Mouse (Mus musculus): ENCODE data around the gene Jph2. TPM values are rescaled to one million over a fixed set of nuclear protein-coding genes. Genes with fewer than 3 reads are reported as not detected.
A peak's percentile ranks its signal among the peaks of the same experiment; 100 is the strongest.

Jph2 gene
- 3.5 and 4.1 TPM in 2 replicates for polyA plus RNA-seq (2014; fragmentation: Nextera tagmentation; extraction: Ambion mirVana)

GRCm38 (mm10) chr2:163397905-163398304 lies at the start of gene Jph2:
TSS of gene Jph2 (minus strand) at chr2:163397993.
- no peaks in the 10 kb centered on the region for H3K27me3 ChIP-seq (replicated peaks; ENCODE audit: control insufficient read depth, insufficient read depth, low read length)
- no peaks in the 10 kb centered on the region for H3K36me3 ChIP-seq (ENCODE audit: control insufficient read depth, insufficient read depth, low read length)
- peak; percentile 78 for DNase-seq (ENCODE audit: low spot score)
- H3K9ac ChIP-seq (ENCODE audit: low read depth, low read length) = peak within 1 kb of the TSS; percentile 30; the same call in 1 of the 2 replicates
- 5% methylated on average over 10 of the region's 10 CpGs for WGBS
- peaks cover 8% of the 10 kb centered on the region for H3K4me1 ChIP-seq (ENCODE audit: control insufficient read depth, insufficient read depth, low read length)
- H3K27ac ChIP-seq (replicated peaks; ENCODE audit: low read depth, low read length) = no peak within 1 kb of the TSS; the same call in 1 of the 2 replicates
- peak; percentile 79 for ATAC-seq (ENCODE audit: low read depth)
- H3K4me3 ChIP-seq (ENCODE audit: low read depth, low read length) = peak within 1 kb of the TSS; percentile 20
- no peaks in the 10 kb centered on the region for H3K9me3 ChIP-seq (ENCODE audit: control insufficient read depth, low read length)
- peak within 1 kb of the TSS; percentile 41 for H3K4me2 ChIP-seq (ENCODE audit: low read depth, low read length)

GRCm38 (mm10) chr2:163447375-163447774 lies 49.6 kb upstream of the Jph2 start:
- ATAC-seq (ENCODE audit: low read depth) (no peak), DNase-seq (ENCODE audit: low spot score) (no peak)
- Histone ChIP-seq H3K4me2 (ENCODE audit: low read depth, low read length) (no peak overlapping the region), H3K27ac (replicated peaks; ENCODE audit: low read depth, low read length) (no peak overlapping the region), H3K4me1 (ENCODE audit: control insufficient read depth, insufficient read depth, low read length) (no peaks in the 10 kb centered on the region), H3K4me3 (ENCODE audit: low read depth, low read length) (no peak overlapping the region), H3K9ac (ENCODE audit: low read depth, low read length) (no peak overlapping the region), H3K27me3 (replicated peaks; ENCODE audit: control insufficient read depth, insufficient read depth, low read length) (no peaks in the 10 kb centered on the region), H3K36me3 (ENCODE audit: control insufficient read depth, insufficient read depth, low read length) (no peaks in the 10 kb centered on the region), H3K9me3 (ENCODE audit: control insufficient read depth, low read length) (no peaks in the 10 kb centered on the region)
- 88% methylated on average over 10 of the region's 12 CpGs for WGBS

GRCm38 (mm10) chr2:163444017-163444416 lies 46.2 kb upstream of the Jph2 start:
- no peak for DNase-seq (ENCODE audit: low spot score)
- H3K9ac ChIP-seq (ENCODE audit: low read depth, low read length) = no peak overlapping the region
- WGBS = 71% methylated on average over 7 of the region's 7 CpGs
- no peak for ATAC-seq (ENCODE audit: low read depth)
- no peaks in the 10 kb centered on the region for H3K9me3 ChIP-seq (ENCODE audit: control insufficient read depth, low read length)
- peaks cover 8% of the 10 kb centered on the region; the same call in 1 of the 2 replicates for H3K27me3 ChIP-seq (replicated peaks; ENCODE audit: control insufficient read depth, insufficient read depth, low read length)
- no peak overlapping the region for H3K4me2 ChIP-seq (ENCODE audit: low read depth, low read length)
- no peak overlapping the region for H3K27ac ChIP-seq (replicated peaks; ENCODE audit: low read depth, low read length)
- H3K36me3 ChIP-seq (ENCODE audit: control insufficient read depth, insufficient read depth, low read length) = no peaks in the 10 kb centered on the region
- no peaks in the 10 kb centered on the region for H3K4me1 ChIP-seq (ENCODE audit: control insufficient read depth, insufficient read depth, low read length)
- H3K4me3 ChIP-seq (ENCODE audit: low read depth, low read length) = no peak overlapping the region

- WGBS = 58% methylated on average over 6 of the region's 6 CpGs
- no peak for ATAC-seq (ENCODE audit: low read depth)
- no peak overlapping the region for H3K4me3 ChIP-seq (ENCODE audit: low read depth, low read length)
Measured at GRCm38 (mm10) chr2:163443543-163443942, 45.8 kb upstream of the Jph2 start.

GRCm38 (mm10) chr2:163439488-163439887 lies 41.7 kb upstream of the Jph2 start:
- ATAC-seq (ENCODE audit: low read depth) = no peak

More at GRCm38 (mm10) chr2:163443543-163443942, 45.8 kb upstream of the Jph2 start:
- Histone ChIP-seq H3K4me2 (ENCODE audit: low read depth, low read length) (no peak overlapping the region), H3K27me3 (replicated peaks; ENCODE audit: control insufficient read depth, insufficient read depth, low read length) (peaks cover 13% of the 10 kb centered on the region), H3K9ac (ENCODE audit: low read depth, low read length) (no peak overlapping the region), H3K9me3 (ENCODE audit: control insufficient read depth, low read length) (no peaks in the 10 kb centered on the region), H3K27ac (replicated peaks; ENCODE audit: low read depth, low read length) (no peak overlapping the region), H3K4me1 (ENCODE audit: control insufficient read depth, insufficient read depth, low read length) (no peaks in the 10 kb centered on the region), H3K36me3 (ENCODE audit: control insufficient read depth, insufficient read depth, low read length) (no peaks in the 10 kb centered on the region)
- DNase-seq (ENCODE audit: low spot score) = no peak

GRCm38 (mm10) chr2:163438619-163439451 lies 41.0 kb upstream of the Jph2 start:
- no peak overlapping the region for H3K27ac ChIP-seq (replicated peaks; ENCODE audit: low read depth, low read length)
- no peaks in the 10 kb centered on the region for H3K4me1 ChIP-seq (ENCODE audit: control insufficient read depth, insufficient read depth, low read length)
- H3K4me2 ChIP-seq (ENCODE audit: low read depth, low read length) = peak overlapping the region; percentile 46
- 2% methylated on average over 21 of the region's 30 CpGs for WGBS
- no peaks in the 10 kb centered on the region for H3K36me3 ChIP-seq (ENCODE audit: control insufficient read depth, insufficient read depth, low read length)
- ATAC-seq (ENCODE audit: low read depth) (no peak; the same call in 1 of the 2 replicates), DNase-seq (ENCODE audit: low spot score) (peak; percentile 75)
- H3K9me3 ChIP-seq (ENCODE audit: control insufficient read depth, low read length) = no peaks in the 10 kb centered on the region
- H3K27me3 ChIP-seq (replicated peaks; ENCODE audit: control insufficient read depth, insufficient read depth, low read length) = peaks cover 27% of the 10 kb centered on the region
- H3K9ac ChIP-seq (ENCODE audit: low read depth, low read length) = 0 out of 2 replicates have a peak overlapping the region, but pooled peaks have one; percentile 27
- peak overlapping the region; percentile 30 for H3K4me3 ChIP-seq (ENCODE audit: low read depth, low read length)

More at GRCm38 (mm10) chr2:163439488-163439887, 41.7 kb upstream of the Jph2 start:
- no peak overlapping the region for H3K4me3 ChIP-seq (ENCODE audit: low read depth, low read length)
- H3K9me3 ChIP-seq (ENCODE audit: control insufficient read depth, low read length) = no peaks in the 10 kb centered on the region
- H3K4me2 ChIP-seq (ENCODE audit: low read depth, low read length) = peak overlapping the region; percentile 46; the same call in 1 of the 2 replicates
- peaks cover 27% of the 10 kb centered on the region for H3K27me3 ChIP-seq (replicated peaks; ENCODE audit: control insufficient read depth, insufficient read depth, low read length)
- no peak for DNase-seq (ENCODE audit: low spot score)
- H3K36me3 ChIP-seq (ENCODE audit: control insufficient read depth, insufficient read depth, low read length) = no peaks in the 10 kb centered on the region
- no peak overlapping the region for H3K9ac ChIP-seq (ENCODE audit: low read depth, low read length)
- WGBS = 33% methylated on average over 1 of the region's 1 CpGs
- no peak overlapping the region for H3K27ac ChIP-seq (replicated peaks; ENCODE audit: low read depth, low read length)
- no peaks in the 10 kb centered on the region for H3K4me1 ChIP-seq (ENCODE audit: control insufficient read depth, insufficient read depth, low read length)

GRCm38 (mm10) chr2:163438246-163438618 lies 40.4 kb upstream of the Jph2 start, which contains the start of gene Gdap1l1:
TSS of gene Gdap1l1 (plus strand) at chr2:163438476.
- Histone ChIP-seq H3K36me3 (ENCODE audit: control insufficient read depth, insufficient read depth, low read length) (no peaks in the 10 kb centered on the region), H3K27me3 (replicated peaks; ENCODE audit: control insufficient read depth, insufficient read depth, low read length) (peaks cover 27% of the 10 kb centered on the region), H3K9ac (ENCODE audit: low read depth, low read length) (0 out of 2 replicates have a peak within 1 kb of the TSS, but pooled peaks have one; percentile 27), H3K27ac (replicated peaks; ENCODE audit: low read depth, low read length) (no peak within 1 kb of the TSS), H3K4me2 (ENCODE audit: low read depth, low read length) (peak within 1 kb of the TSS; percentile 46), H3K4me3 (ENCODE audit: low read depth, low read length) (peak within 1 kb of the TSS; percentile 30), H3K4me1 (ENCODE audit: control insufficient read depth, insufficient read depth, low read length) (no peaks in the 10 kb centered on the region), H3K9me3 (ENCODE audit: control insufficient read depth, low read length) (no peaks in the 10 kb centered on the region)
- WGBS = 3% methylated on average over 7 of the region's 18 CpGs
- ATAC-seq (ENCODE audit: low read depth) = no peak; the same call in 1 of the 2 replicates
- peak; percentile 21 for DNase-seq (ENCODE audit: low spot score)

- H3K27ac ChIP-seq (replicated peaks; ENCODE audit: low read depth, low read length) = no peak overlapping the region
- 38% methylated on average over 4 of the region's 4 CpGs for WGBS
Measured at GRCm38 (mm10) chr2:163437800-163438199, 40.0 kb upstream of the Jph2 start.

More at GRCm38 (mm10) chr2:163437800-163438199, 40.0 kb upstream of the Jph2 start:
- Histone ChIP-seq H3K9ac (ENCODE audit: low read depth, low read length) (no peak overlapping the region), H3K4me1 (ENCODE audit: control insufficient read depth, insufficient read depth, low read length) (no peaks in the 10 kb centered on the region), H3K27me3 (replicated peaks; ENCODE audit: control insufficient read depth, insufficient read depth, low read length) (peaks cover 27% of the 10 kb centered on the region), H3K36me3 (ENCODE audit: control insufficient read depth, insufficient read depth, low read length) (no peaks in the 10 kb centered on the region), H3K9me3 (ENCODE audit: control insufficient read depth, low read length) (no peaks in the 10 kb centered on the region), H3K4me3 (ENCODE audit: low read depth, low read length) (no peak overlapping the region; the same call in 1 of the 2 replicates), H3K4me2 (ENCODE audit: low read depth, low read length) (peak overlapping the region; percentile 46; the same call in 1 of the 2 replicates)
- ATAC-seq (ENCODE audit: low read depth) (no peak), DNase-seq (ENCODE audit: low spot score) (no peak)
